In the genomic region with DNA sequence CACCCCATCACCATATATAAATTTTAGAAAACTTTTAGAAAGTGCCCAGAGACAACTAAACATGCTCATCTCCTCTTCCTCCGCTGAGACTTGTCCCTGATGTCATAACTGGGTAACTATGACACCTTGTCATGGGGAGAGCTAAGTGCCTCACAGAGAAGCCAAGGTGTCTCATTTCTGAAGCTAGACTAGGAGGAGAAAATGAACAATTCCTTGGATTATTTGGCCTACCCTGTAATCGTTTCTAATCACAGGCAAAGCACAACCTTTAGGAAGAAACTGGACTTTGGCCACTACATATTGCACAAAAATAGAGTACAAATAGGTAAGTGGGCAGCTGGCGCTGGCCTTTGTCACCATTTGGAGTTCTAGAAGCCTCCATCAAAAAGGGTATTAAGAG, we compare ENCODE assay signal across 8 mouse cellular contexts. TPM values are rescaled to one million over a fixed set of nuclear protein-coding genes. Genes with fewer than 3 reads are reported as not detected.
DNase-seq lines count a peak whose midpoint lies in the region; ATAC-seq and TF ChIP-seq lines count a peak whose summit lies in the region.

A gene (minus strand): TSS at position 101 of the 400 bp plus-strand sequence.

- no peak for ATAC-seq in heart, postnatal 0 days (ENCODE audit: insufficient read depth, low read depth)
- ATAC-seq in limb, embryonic 13.5 days (ENCODE audit: low FRiP score, low read depth): no peak

- TF ChIP-seq CTCF in heart, postnatal 0 days (IDR thresholded peaks at IDR 0.05; ENCODE audit: low read depth): no peak

- no peaks in the 10 kb centered on the region; the same call in 1 of the 2 replicates for H3K4me1 ChIP-seq in brown adipose tissue, adult 24 weeks (ENCODE audit: control insufficient read depth, insufficient read depth, insufficient read length, low read length)
- H3K4me1 ChIP-seq in heart, postnatal 0 days (ENCODE audit: control insufficient read depth, insufficient read depth): peaks cover 12% of the 10 kb centered on the region; the same call in 1 of the 2 replicates
- peaks cover 31% of the 10 kb centered on the region for H3K4me1 ChIP-seq in limb, embryonic 13.5 days

- H3K9ac ChIP-seq in heart, postnatal 0 days (replicated peaks; ENCODE audit: low read depth, low read length): no peak within 1 kb of the TSS
- H3K9ac ChIP-seq in limb, embryonic 13.5 days: no peak within 1 kb of the TSS

- peak within 1 kb of the TSS; percentile 7; the same call in 1 of the 2 replicates for H3K4me2 ChIP-seq in heart, postnatal 0 days (ENCODE audit: low read depth, low read length)
- peak within 1 kb of the TSS; percentile 28; the same call in 1 of the 2 replicates for H3K4me2 ChIP-seq in limb, embryonic 13.5 days (replicated peaks)

- no peak for DNase-seq in left cerebral cortex, adult 18-20 months (ENCODE audit: low spot score in 2 of 2)
- DNase-seq in left cerebral cortex, adult 9 months (ENCODE audit: low spot score in 2 of 2): no peak
- DNase-seq in heart, postnatal 0 days (ENCODE audit: low spot score): no peak
- no peak for DNase-seq in cerebellum, postnatal 25 days
- no peak for DNase-seq in right cerebral cortex, postnatal 10 days (ENCODE audit: low spot score in 2 of 2)
- DNase-seq in kidney, adult 9 months: no peak

- 74% methylated on average over 3 of the region's 3 CpGs for WGBS in heart, postnatal 0 days
- 84% methylated on average over 3 of the region's 3 CpGs for WGBS in limb, embryonic 13.5 days

- no peak for TF ChIP-seq EP300 in heart, postnatal 0 days (IDR thresholded peaks at IDR 0.05; ENCODE audit: low read depth)

- H3K27me3 ChIP-seq in heart, postnatal 0 days (ENCODE audit: control insufficient read depth, insufficient read depth, low read length): no peaks in the 10 kb centered on the region
- H3K27me3 ChIP-seq in limb, embryonic 13.5 days: peaks cover 11% of the 10 kb centered on the region; the same call in 1 of the 2 replicates

- H3K4me3 ChIP-seq in brown adipose tissue, adult 24 weeks (ENCODE audit: insufficient read depth, low read depth, low read length): no peak within 1 kb of the TSS
- H3K4me3 ChIP-seq in heart, postnatal 0 days (ENCODE audit: low read depth, low read length): no peak within 1 kb of the TSS
- H3K4me3 ChIP-seq in limb, embryonic 13.5 days: no peak within 1 kb of the TSS

- H3K27ac ChIP-seq in brown adipose tissue, adult 24 weeks (replicated peaks; ENCODE audit: low read depth, low read length): no peak within 1 kb of the TSS
- 0 out of 2 replicates have a peak within 1 kb of the TSS, but pooled peaks have one; percentile 13 for H3K27ac ChIP-seq in heart, postnatal 0 days (ENCODE audit: low read depth)
- H3K27ac ChIP-seq in limb, embryonic 13.5 days: no peak within 1 kb of the TSS

- no peaks in the 10 kb centered on the region for H3K9me3 ChIP-seq in heart, postnatal 0 days (replicated peaks; ENCODE audit: control insufficient read depth, low read length)
- H3K9me3 ChIP-seq in limb, embryonic 13.5 days: no peaks in the 10 kb centered on the region

- H3K36me3 ChIP-seq in heart, postnatal 0 days (replicated peaks; ENCODE audit: control insufficient read depth, insufficient read depth, low read length): no peaks in the 10 kb centered on the region
- no peaks in the 10 kb centered on the region for H3K36me3 ChIP-seq in limb, embryonic 13.5 days

RNA-seq across cellular contexts. Expression of the gene that starts here (rescaled TPM):
- total RNA-seq in left cerebral cortex, adult 18-20 months (2021): 100 to 1,000 TPM; 195 to 205 TPM
- polyA plus RNA-seq in brown adipose tissue, adult 24 weeks (2012; ENCODE audit: insufficient read depth, insufficient read length, missing spikeins): 66.5 and 75.1 TPM in 2 replicates
- 106 and 118 TPM in 2 replicates for total RNA-seq in heart, postnatal 0 days (2014; rRNA removed; ENCODE audit: low replicate concordance)
- 67.9 and 75.7 TPM in 2 replicates for polyA plus RNA-seq in heart, postnatal 0 days (2015; fragmentation: Nextera tagmentation; extraction: Ambion mirVana)
- 18.6 and 19.4 TPM in 2 replicates for polyA plus RNA-seq in limb, embryonic 13.5 days (2015; fragmentation: Nextera tagmentation; extraction: Ambion mirVana)
